Mouse (Mus musculus) CH12.LX (cell line): Measurements from ENCODE around the gene Lgals7.

Experiments
- CHD1 ChIP-seq: IDR thresholded peaks from 2 replicates; pipeline ENCODE4 v1.6.1; 2012; ENCODE audit warnings: low read depth, low read length, improper control_type of control experiment, inconsistent platforms
- CHD2 ChIP-seq: IDR thresholded peaks from 2 replicates; pipeline ENCODE4 v1.6.1; 2011; ENCODE audit warnings: low read length, improper control_type of control experiment
- CTCF ChIP-seq, 2 experiments: IDR thresholded peaks in 1 of 2; conservative IDR thresholded peaks in 1 of 2; 2 replicates each; pipeline ENCODE4 v1.5.1; 2011 to 2012; ENCODE audit warnings: low read depth in 2 of 2, low read length in 2 of 2, improper control_type of control experiment in 1 of 2, inconsistent platforms in 1 of 2, mild to moderate bottlenecking in 1 of 2, moderate library complexity in 1 of 2
- E2F4 ChIP-seq: IDR thresholded peaks from 2 replicates; pipeline ENCODE4 v1.6.1; 2011; ENCODE audit warnings: low read depth, low read length, improper control_type of control experiment; ENCODE audit not compliant: insufficient replicate concordance
- GABPA ChIP-seq: IDR thresholded peaks from 2 replicates; pipeline ENCODE4 v1.6.1; 2012; ENCODE audit warnings: low read depth, low read length, improper control_type of control experiment, inconsistent platforms; ENCODE audit not compliant: insufficient replicate concordance
- IRF4 ChIP-seq: IDR thresholded peaks from 2 replicates; pipeline ENCODE4 v1.6.1; 2014; ENCODE audit warnings: low read depth, mild to moderate bottlenecking, inconsistent platforms, low read length, improper control_type of control experiment
- TCF12 ChIP-seq: IDR thresholded peaks from 2 replicates; pipeline ENCODE4 v1.6.1; 2014; ENCODE audit warnings: low read depth, mild to moderate bottlenecking, inconsistent platforms, low read length, improper control_type of control experiment
- USF1 ChIP-seq: IDR thresholded peaks from 2 replicates; pipeline ENCODE4 v1.6.1; 2014; ENCODE audit warnings: low read depth, mild to moderate bottlenecking, inconsistent platforms, low read length, improper control_type of control experiment

- TF ChIP-seq GABPA (no peak), CTCF (conservative IDR thresholded peaks at IDR 0.05 in 1 of 2, IDR thresholded peaks at IDR 0.05 in 1 of 2; ENCODE audit: low read depth in 2 of 2, low read length in 2 of 2) (no peak), TCF12 (no peak), CHD1 (no peak), CHD2 (no peak), USF1 (no peak), E2F4 (no peak), IRF4 (no peak)
Measured at GRCm38 (mm10) chr7:28823932-28824331, 39.7 kb upstream of the Lgals7 start.
